Mouse (Mus musculus) heart, embryonic 11.5 days (tissue): ENCODE measurements at regions not wholly inside any gene's neighbourhood (a gene's known extent, or its start where the extent isn't known, plus 50 kb on each side); places are given as distances from the start of the nearest gene placed in this dataset.
A peak's percentile ranks its signal among the peaks of the same experiment; 100 is the strongest.

Source experiments
- ATAC-seq: fragments of 200-750 bp; cut with Nextera tagmentation; replicated peaks from 2 replicates; pipeline ENCODE4 v1.8.0; 2017; ENCODE audit warnings: moderate library complexity; ENCODE audit not compliant: insufficient number of reproducible peaks, low FRiP score, low TSS enrichment
- H3K27ac ChIP-seq: fragments of 300-500 bp; sonication (generic); 2 replicates; pipeline ENCODE4 v1.5.1; 2014; ENCODE audit warnings: mild to moderate bottlenecking, low read depth, low read length
- H3K27me3 ChIP-seq: fragments of 300-500 bp; sonication (generic); 2 replicates; pipeline ENCODE4 v1.6.1; 2014; ENCODE audit warnings: mild to moderate bottlenecking, low read length, mixed read lengths; ENCODE audit not compliant: control insufficient read depth, insufficient read depth
- H3K36me3 ChIP-seq: fragments of 300-500 bp; sonication (generic); 2 replicates; pipeline ENCODE4 v1.6.1; 2014; ENCODE audit warnings: mild to moderate bottlenecking, low read length, moderate library complexity, mixed read lengths; ENCODE audit not compliant: control insufficient read depth, insufficient read depth
- H3K4me1 ChIP-seq: fragments of 300-500 bp; sonication (generic); 2 replicates; pipeline ENCODE4 v1.6.1; 2014; ENCODE audit warnings: low read length; ENCODE audit not compliant: control insufficient read depth, insufficient read depth
- H3K4me2 ChIP-seq: fragments of 300-500 bp; sonication (generic); 2 replicates; pipeline ENCODE4 v1.6.1; 2014; ENCODE audit warnings: mild to moderate bottlenecking, moderate library complexity
- H3K4me3 ChIP-seq: fragments of 300-500 bp; sonication (generic); 2 replicates; pipeline ENCODE4 v1.5.1; 2014; ENCODE audit warnings: low read depth, low read length
- H3K9ac ChIP-seq: fragments of 300-500 bp; sonication (generic); 2 replicates; pipeline ENCODE4 v1.6.1; 2014; ENCODE audit warnings: mild to moderate bottlenecking, low read depth, low read length, moderate library complexity
- H3K9me3 ChIP-seq: fragments of 300-500 bp; sonication (generic); replicated peaks from 2 replicates; pipeline ENCODE4 v1.6.1; 2016; ENCODE audit warnings: low read length; ENCODE audit not compliant: control insufficient read depth
- WGBS: fragments of 180-500 bp; shearing (Covaris S2); extraction: QIAGEN DNeasy Blood & Tissue Kit; methylation state at CpG from one replicate; pipeline ENCODE4 v1.1.7; 2014; ENCODE audit not compliant: insufficient replicate concordance; 5-methylcytosine and 5-hydroxymethylcytosine counted together

DNA sequence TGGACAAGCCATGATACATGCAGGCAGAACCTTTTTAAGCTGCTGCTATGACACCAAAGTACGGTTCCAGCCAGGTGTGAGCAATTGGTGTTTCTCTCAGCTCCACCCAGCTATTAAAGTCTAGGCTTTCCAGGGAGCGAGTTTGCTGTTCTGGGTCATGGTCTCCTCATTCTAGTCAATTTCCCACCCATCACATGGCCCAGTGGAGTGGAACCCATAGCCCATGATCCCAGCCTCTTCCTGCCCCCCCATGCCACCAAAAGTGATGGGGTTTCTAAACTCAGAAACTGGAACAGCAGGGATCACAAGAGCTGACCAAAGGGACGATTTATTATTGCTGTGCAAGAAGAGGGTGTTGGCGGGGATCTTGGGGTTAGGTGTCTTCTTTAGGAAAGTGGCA, 115.0 kb upstream of the Ncam1 start:
- no peak overlapping the region for H3K4me2 ChIP-seq
- H3K9me3 ChIP-seq = no peaks in the 10 kb centered on the region
- no peaks in the 10 kb centered on the region for H3K4me1 ChIP-seq
- no peak for ATAC-seq
- H3K27ac ChIP-seq = no peak overlapping the region
- H3K36me3 ChIP-seq = no peaks in the 10 kb centered on the region
- H3K9ac ChIP-seq = no peak overlapping the region
- 81% methylated on average over 4 of the region's 4 CpGs for WGBS
- no peak overlapping the region for H3K4me3 ChIP-seq
- H3K27me3 ChIP-seq = no peaks in the 10 kb centered on the region

DNA sequence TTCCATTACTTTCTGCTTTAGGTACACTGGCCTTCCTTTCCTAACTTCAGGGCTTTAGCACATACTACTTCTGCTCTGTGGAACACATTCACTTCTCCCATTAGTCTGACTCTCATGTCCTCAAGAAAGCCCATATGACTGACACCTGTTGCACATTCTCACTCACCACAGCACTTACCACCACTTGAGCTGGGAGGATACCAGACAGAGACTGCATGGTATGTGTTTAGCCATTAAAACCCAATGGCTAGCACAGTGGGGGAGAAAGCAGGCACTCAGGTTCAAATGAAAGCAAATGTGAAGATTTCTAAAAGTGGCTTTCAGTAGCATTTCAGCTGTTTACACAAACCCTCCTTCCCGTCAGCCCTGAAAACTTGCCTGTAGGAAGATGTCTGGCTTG, 113.6 kb upstream of the Ncam1 start:
- no peaks in the 10 kb centered on the region for H3K4me1 ChIP-seq
- H3K36me3 ChIP-seq = no peaks in the 10 kb centered on the region
- WGBS = 67% methylated on average over 1 of the region's 1 CpGs
- no peak overlapping the region for H3K4me2 ChIP-seq
- H3K4me3 ChIP-seq = no peak overlapping the region
- ATAC-seq = no peak
- no peaks in the 10 kb centered on the region for H3K9me3 ChIP-seq
- H3K27ac ChIP-seq = no peak overlapping the region
- no peaks in the 10 kb centered on the region for H3K27me3 ChIP-seq
- H3K9ac ChIP-seq = no peak overlapping the region

DNA sequence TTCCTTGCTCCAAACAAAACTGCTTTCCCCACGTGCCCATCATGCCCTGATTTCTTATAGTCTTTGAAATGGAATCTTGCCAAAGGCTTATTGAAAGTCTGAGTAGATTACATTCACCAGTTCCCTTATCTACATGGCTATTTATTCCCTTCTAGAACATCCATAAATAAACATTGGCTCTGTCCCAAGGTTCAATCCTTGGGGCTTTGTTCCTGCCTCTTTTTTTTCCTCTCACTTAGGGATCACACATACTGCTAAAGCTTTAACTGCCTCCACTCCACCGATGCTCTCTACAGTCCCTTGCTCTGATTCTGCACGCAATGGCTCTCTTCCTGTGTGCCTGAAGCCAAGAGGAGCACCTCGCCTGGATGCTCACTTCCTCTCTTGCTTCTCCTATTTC, 107.6 kb upstream of the Ncam1 start:
- Histone ChIP-seq H3K36me3 (no peaks in the 10 kb centered on the region), H3K4me2 (no peak overlapping the region), H3K9ac (no peak overlapping the region), H3K27ac (0 out of 2 replicates have a peak overlapping the region, but pooled peaks have one; percentile 35), H3K27me3 (no peaks in the 10 kb centered on the region), H3K9me3 (no peaks in the 10 kb centered on the region), H3K4me1 (peaks cover 8% of the 10 kb centered on the region), H3K4me3 (no peak overlapping the region)
- no peak for ATAC-seq
- WGBS = 41% methylated on average over 4 of the region's 4 CpGs

DNA sequence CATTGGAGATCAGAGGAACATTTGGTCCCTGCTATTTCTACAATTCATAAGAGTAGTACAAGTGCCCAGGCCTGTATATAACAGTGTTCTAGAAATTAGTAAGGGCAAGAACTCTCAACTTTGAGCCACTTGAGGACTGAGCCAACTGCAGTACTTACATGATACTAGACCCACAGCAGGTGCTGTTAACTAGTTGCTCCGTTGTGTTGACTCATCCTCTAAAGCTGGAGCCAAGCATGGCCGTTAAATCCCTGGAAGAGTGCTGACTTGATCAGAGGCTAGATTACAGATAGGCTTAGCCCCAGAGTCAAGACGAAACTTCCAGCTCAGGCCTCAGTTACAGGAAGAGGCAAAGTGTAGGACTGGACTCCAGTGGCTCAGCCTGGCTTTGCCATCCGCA, 107.0 kb upstream of the Ncam1 start:
- no peaks in the 10 kb centered on the region for H3K27me3 ChIP-seq
- H3K4me3 ChIP-seq = no peak overlapping the region
- WGBS = 75% methylated on average over 4 of the region's 4 CpGs
- no peak for ATAC-seq
- peaks cover 8% of the 10 kb centered on the region for H3K4me1 ChIP-seq
- H3K27ac ChIP-seq = no peak overlapping the region
- H3K9ac ChIP-seq = no peak overlapping the region
- H3K4me2 ChIP-seq = no peak overlapping the region
- no peaks in the 10 kb centered on the region for H3K36me3 ChIP-seq
- no peaks in the 10 kb centered on the region for H3K9me3 ChIP-seq

DNA sequence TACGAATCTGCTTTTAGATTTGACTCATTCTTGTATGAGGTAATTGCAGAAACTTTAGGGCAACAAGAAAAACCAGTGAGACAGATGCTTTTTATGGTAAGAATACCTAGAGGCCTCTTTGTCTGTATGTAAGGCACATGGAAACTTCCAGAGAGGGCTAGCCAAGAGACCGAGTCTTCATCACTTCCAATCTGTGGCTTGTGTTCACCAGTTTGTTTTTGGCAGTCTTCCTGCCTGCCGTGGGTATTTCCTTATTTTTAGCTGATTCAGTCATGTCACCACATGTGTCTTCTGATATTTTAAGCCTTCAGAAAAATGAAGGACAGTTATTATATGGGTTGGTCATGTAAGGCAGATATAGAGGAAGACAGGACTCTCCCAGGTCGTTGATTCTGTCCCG, 100.2 kb upstream of the Ncam1 start:
- Histone ChIP-seq H3K4me3 (no peak overlapping the region), H3K4me2 (no peak overlapping the region), H3K27ac (no peak overlapping the region), H3K36me3 (no peaks in the 10 kb centered on the region), H3K9ac (no peak overlapping the region), H3K27me3 (no peaks in the 10 kb centered on the region), H3K4me1 (no peaks in the 10 kb centered on the region), H3K9me3 (0 out of 2 replicates have a peak, but pooled peaks cover 2% of the 10 kb centered on the region)
- ATAC-seq = no peak
- 76% methylated on average over 5 of the region's 5 CpGs for WGBS

DNA sequence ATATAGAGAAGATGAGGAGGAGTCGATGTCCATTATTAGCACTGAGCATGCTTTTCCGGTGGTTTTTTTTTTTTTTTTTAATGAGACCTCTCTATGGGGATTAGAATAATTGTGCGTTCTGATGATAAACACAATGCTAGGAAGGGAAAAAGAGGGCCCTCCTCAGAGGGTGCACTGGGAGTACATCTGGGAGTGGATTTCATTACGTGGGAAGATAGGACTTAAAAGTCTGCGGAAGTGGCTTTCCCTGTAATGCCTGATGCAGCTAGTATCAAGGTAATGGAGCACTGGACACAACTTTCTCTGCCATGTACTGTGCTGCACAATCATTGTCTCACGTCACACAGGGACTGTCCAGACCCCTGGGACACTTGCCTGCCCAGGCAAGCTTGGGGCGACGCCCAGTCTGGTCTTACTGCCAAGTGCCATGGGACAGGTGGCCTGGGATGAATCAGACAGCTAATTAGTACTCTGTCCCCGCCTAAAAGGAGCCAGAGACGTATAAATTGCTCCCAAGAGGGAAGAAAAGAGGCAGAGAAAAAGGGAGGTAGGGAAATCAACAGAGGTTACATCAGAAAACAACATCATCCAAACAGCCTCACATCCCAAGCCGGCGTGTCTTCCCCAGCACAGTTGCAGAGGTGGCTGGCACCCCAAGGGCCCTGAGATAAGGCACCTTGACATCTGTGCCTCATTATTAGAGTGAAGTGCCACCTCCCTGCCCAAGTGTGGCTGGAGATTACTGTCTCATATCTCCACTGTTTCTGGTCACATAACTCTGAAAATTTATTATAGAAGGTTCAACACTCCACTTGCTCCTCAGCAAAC, 86.0 kb upstream of the Ncam1 start:
- H3K4me2 ChIP-seq = no peak overlapping the region
- no peaks in the 10 kb centered on the region for H3K36me3 ChIP-seq
- H3K9me3 ChIP-seq = no peaks in the 10 kb centered on the region
- no peak for ATAC-seq
- H3K27ac ChIP-seq = no peak overlapping the region
- no peaks in the 10 kb centered on the region for H3K4me1 ChIP-seq
- H3K27me3 ChIP-seq = no peaks in the 10 kb centered on the region
- no peak overlapping the region for H3K9ac ChIP-seq
- H3K4me3 ChIP-seq = no peak overlapping the region
- 71% methylated on average over 12 of the region's 12 CpGs for WGBS

DNA sequence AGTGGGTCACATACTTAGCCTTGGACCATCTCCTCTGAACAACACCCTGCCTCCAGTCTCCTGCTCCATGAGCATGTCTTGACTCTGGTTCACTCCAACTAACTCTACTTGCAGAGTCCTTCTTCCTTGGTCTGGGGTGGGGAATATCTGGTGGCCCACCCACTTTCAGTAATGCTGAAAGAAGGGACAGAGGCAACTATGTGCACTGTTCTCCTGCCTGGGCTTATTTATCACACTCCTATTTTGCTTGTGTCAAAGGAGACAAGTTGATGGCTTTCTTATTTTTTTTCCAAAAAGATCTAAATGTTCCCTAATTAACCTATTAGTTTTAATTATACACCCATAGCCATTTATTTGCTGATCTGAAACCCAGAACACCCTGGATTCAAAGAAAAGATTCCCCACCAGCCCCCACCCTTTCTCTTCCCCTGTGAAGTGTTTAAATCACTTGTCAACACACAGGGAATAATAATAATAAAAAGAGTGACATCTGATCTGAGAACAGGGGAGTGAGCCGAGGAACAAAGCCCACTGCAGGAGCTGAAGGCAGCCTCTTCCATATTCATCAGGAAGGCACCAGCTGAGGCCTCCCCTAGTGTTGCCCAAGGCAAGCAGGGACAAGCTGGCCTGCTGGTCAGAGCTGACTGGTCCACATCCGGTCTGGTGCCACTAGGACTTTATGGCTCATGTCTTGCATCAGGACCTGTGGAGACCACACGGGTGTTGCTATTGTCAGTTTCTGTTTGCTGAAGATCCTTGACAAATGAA, 80.8 kb upstream of the Ncam1 start:
- H3K4me3 ChIP-seq = no peak overlapping the region
- no peaks in the 10 kb centered on the region for H3K4me1 ChIP-seq
- no peak overlapping the region for H3K27ac ChIP-seq
- no peak overlapping the region for H3K9ac ChIP-seq
- H3K9me3 ChIP-seq = no peaks in the 10 kb centered on the region
- H3K36me3 ChIP-seq = no peaks in the 10 kb centered on the region
- 44% methylated on average over 3 of the region's 3 CpGs for WGBS
- H3K27me3 ChIP-seq = no peaks in the 10 kb centered on the region
- ATAC-seq = no peak
- no peak overlapping the region for H3K4me2 ChIP-seq

DNA sequence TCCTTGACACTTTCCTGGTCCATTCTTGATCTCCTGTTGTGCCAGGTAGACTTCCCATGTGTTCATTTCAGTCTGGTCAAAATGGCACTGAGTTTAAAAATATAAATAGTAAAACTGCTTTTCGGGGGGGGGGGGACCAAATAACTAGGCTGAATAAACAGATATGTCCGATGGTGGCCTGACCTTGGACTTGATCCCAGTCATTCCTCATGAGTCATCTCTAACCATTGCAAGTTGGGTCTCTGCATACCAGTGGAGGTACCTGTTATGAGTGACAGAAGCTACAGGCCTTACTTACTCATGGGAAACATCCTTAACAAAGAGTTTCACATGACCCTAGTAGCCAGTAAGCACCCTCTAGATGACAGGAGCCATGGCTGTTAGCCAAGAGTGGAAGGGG, 76.2 kb upstream of the Ncam1 start:
- Histone ChIP-seq H3K27me3 (no peaks in the 10 kb centered on the region), H3K4me2 (no peak overlapping the region), H3K4me1 (no peaks in the 10 kb centered on the region), H3K9ac (no peak overlapping the region), H3K9me3 (no peaks in the 10 kb centered on the region), H3K36me3 (no peaks in the 10 kb centered on the region), H3K27ac (no peak overlapping the region), H3K4me3 (no peak overlapping the region)
- ATAC-seq = no peak
- WGBS = 74% methylated on average over 2 of the region's 2 CpGs
